Mouse (Mus musculus) left cerebral cortex, adult 9 months (tissue): ENCODE results near the gene Nlrp4f.

Source experiments
- DNase-seq, 2 experiments: peaks; one replicate each; pipeline ENCODE4 v3.0.0; 2022; ENCODE audit warnings: low spot score in 2 of 2

Nlrp4f gene

DNA sequence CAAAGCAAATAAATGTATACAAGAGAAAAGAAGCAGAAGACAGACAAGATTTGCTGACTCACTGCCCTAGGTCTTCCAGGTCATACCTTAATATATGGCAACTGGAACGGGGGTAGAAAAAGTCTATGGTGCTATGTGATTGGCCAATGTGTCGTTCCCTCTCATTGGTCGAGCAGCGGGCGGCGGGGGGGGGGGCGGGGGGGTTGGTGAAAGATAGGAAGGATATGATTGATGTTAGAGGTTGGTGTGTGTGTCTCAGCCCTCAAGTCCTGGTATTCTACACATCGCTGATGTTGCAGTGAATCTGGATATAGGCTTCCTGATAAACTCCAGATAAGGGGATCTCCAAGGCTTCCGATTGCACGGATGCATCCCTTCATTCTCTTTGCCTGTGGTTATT, at the start of gene Nlrp4f:
Gene Nlrp4f (minus strand): TSS at position 101 of the 400 bp plus-strand sequence.
- DNase-seq, result no peak

DNA sequence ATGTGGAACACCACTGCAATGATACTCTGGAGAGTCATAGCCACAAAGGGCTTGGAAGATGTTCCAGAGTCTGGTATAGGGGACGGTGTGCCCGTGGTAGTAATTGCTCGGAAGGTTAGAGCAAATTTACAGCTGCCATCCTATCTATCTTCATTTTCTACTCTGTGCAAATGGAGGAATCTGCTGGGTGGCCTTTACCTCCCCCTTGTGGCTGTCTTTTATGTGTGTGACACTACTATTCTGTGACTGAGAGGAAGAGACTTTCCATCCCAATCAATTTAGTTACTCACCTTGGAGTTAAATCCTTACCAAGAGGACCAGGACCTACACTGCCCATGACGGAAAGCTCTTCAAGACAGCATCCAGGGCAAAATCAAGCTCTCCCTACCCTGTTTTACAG, 37.5 kb upstream of the Nlrp4f start:
- no peak for DNase-seq

DNA sequence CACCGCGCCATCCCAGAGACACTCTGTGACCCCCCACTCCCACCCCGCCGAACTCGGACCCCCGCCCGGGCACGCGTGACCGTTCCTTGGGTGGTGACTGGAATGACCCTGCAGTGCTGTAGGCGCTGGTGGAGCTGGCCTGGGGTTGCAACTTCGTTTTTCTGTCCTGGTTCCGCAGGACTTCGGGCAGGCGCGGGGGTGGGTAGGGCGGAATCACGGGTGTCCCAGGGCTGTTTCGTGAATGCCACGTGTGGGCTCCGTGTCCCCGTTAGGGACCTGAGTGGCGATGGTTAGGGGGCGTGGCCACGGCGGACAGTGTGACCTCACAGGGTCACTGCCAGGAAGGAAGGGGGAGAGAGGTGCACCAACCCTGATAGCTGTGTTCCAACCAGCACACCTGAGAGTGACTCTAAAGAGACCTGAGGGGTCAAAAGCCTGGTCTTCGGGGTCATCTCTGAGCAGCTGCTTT, 36.6 kb upstream of the Nlrp4f start:
- DNase-seq, result no peak

DNA sequence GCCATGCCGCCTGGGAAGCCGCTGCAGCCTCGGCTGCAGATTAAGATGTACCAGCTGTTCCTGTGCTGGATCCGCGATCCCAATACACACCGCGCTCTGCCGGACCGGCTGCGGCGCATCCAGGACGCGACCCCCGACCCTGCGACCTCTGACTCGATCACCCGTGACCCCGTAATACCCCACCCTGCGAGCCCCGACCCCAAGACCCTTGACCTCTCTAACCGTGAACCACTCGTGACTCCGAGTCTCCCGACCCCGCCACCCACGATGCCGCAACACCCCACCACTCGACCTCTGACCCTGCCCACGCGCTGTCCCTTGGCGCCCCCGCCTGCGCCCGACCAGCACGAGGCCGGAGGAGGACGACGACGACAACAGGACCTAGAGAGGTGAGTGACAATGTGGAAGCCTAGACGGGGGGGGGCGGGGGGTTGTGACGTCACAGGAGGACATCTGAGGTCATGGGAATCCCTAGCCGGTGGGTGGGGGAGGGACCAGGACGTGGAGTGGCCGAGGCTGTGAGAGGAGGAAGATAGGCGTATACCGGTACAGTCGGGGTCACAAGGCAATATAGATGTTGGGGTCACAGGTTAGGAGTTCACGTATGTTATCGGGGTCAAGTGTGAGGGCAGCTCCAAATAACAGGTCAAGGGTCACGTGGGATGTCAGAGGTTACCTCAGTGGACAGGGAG, 36.0 kb upstream of the Nlrp4f start:
- no peak for DNase-seq

DNA sequence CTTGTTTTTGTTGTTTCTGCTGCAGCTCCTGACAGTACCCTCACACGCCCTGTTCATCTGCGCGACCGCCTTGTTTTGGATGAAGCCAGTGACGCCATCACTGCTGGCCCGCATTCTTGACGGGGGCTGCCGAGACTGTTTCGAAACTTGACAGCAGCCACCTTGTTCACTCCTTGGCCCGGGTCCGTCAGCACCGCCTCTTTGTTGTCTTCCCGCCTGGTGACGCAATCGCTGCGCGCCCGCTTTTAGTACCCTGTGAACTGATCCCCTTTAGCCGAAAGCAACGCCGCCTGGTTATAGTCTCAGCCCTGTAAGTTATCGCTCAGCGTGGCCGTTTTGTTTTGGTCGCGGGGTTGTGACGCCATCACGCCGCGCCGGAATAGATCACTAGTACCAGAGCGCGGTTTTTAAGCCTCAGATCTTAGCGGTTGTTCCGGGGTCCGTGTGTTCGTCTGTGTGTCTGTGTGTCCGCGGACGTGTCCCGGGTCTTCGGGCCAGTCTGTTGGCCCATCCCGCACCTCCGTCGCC, 35.4 kb upstream of the Nlrp4f start:
- peak; percentile 89 to 98 for DNase-seq

DNA sequence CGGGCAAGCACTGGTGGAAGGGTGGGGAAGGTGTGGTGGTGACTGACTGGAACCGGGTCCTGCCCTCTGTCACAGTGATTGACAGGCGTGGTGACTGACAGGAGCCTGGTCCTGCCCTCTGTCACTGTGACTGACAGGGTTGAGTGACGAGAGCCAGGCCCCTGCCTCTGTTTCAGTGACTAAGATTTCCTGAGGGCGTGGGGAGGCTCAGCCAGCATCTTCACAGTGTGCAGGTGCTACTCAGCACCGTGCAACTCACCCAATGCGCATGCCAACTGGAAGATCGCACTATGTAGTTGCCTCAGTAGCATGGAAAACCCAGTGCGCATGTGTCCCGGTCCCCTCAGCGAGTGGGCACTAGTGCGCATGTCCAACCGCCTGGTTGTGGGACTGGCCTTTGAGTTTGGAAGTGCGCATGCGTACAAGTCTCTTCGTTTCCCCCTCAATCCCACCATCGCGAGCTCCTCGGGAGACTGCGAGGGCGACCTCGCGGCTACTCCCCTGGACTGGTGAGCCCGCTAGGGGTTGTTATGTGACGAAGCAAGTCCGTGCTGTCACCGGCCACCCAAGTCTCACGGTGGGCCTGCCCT, 34.8 kb upstream of the Nlrp4f start:
- DNase-seq, result peak; percentile 97 to 99

DNA sequence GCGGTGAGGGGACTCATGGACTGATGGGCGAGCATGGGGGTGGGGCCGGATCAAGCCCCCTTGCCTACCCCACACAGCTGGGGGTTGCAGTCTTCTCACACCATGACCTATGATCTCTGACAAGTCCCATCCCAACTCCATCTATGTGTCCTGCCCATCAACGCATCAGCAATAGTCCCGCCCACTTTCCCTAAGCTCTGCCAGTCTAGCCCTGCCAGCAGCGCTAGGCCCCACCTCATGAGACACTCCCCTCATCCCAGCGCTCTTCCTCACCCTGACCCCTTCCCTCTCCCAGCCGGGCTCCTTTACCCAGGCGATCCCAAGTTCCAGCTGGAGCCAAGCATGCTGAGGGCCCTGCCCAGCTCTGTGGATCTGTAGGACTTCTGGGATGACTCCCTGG, 31.4 kb upstream of the Nlrp4f start:
- no peak for DNase-seq

DNA sequence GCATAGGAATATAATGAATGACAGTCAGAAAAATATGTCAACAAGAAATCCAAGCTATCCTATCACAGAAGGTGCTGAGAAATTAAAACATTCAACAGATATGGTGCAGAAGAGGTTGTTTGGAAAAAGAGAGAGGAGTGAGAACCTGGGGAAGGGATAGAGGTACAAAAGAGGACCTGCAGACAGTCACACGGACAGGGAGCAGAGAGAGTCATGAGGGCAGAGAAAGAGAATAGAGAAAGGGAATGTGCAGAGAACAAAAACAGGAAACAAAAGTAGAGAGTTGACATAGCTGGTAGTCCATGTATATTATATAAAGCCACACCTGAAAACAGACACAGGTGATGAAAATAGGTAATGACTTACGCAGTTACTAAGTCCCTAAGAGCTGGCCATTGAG, 20.9 kb upstream of the Nlrp4f start:
- no peak for DNase-seq

DNA sequence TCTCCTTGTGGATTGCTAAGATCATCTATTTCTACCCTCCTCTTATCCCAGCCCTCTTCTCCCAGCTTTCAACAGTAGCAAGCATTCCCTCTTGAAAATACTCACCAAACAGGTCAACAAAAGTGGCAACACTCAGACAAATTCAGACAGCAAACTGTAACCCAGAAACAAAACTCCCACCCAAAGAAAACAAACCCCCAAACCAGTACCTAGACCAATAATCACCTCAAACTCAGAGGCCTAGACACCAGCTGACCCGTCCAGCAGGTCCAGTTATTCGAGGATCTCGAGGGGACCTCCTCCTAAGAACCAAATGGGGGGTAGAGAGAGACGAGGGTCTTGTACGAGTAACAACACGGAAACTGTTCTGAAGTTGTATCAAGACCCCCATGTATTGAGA, 20.2 kb upstream of the Nlrp4f start:
- DNase-seq, result no peak

DNA sequence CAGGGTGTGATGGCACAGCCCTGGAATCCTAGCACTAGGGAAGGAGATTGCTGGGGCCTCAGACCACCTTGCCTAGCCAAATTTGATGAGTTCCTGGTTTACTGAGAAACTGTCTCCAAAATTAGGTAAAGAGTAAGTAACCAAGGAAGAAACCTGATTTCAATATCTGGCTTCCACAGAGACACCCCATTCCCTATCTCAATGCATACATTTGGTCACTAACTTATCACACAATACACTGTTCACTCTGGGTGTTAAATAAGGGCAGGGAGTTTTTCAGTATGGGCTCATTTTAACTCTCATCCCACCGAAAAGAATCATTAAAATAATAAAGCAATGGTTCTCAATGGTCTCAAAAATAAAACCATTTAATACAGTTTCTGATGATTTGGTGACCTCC, 5.1 kb downstream of the Nlrp4f start:
- DNase-seq, result no peak

DNA sequence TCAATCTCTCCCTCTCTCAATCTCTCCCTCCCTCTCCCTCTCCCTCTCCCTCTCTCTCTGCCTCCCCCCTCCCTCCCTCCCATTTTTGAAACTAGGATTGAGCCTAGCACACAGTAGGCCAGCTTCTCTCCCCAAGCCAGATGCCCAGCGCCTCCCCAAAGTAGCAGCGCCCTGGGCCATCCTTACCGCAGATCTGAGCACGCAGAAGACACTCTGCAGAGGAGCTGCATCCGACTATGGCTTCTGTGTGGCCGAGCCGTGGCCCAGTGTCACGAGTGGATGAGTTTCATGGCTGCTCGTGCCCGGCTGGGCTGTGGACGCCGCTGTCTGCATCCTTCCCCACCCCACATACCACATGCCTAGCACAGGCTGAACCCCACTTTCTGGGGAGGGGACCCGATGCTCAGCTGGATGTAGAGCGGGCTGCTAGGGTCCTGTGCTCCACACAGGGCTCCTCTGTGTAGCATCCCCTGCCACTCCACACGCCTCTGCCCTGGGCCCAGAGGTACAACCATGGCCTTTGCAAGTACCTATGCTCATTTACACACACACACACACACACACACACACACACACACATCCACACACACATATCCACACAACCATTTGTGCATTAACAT, 29.2 kb downstream of the Nlrp4f start:
- DNase-seq, result no peak

DNA sequence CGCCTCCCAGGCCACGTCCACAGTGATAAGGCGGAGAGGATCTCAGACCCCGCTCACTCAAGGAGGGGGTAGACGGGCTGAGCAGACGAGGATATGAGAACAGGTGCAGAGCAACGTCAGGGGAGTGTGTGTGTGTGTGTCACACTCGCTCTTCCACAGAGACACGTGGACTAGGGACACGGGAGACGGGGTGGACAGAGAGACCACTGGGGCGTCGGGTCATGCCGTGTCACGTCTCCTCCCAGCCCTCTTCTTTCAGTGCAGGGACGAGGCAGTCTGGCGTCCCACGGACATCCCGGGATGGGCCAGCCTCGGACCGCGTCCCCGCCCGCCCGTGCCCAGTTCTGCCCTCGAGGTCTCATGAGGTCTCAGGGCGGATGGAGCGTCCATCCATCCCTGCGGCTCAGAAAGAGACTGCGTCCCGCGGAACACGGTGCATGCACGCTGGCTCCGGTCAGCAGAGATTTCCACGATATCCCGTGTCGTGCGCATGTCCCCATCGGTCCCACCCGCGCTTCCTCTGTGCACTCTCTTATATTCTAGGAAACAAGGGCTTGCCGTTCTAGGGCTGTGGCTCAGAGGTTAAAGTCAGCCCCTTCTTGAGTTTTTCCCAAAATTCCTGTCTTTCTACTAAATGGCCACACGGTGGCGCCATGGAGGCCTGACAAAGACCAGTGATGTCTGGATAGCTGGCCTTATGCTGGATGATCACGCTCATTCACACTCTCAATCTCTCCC, 29.9 kb downstream of the Nlrp4f start:
- peak in 1 of 2 experiments; percentile 3 for DNase-seq

DNA sequence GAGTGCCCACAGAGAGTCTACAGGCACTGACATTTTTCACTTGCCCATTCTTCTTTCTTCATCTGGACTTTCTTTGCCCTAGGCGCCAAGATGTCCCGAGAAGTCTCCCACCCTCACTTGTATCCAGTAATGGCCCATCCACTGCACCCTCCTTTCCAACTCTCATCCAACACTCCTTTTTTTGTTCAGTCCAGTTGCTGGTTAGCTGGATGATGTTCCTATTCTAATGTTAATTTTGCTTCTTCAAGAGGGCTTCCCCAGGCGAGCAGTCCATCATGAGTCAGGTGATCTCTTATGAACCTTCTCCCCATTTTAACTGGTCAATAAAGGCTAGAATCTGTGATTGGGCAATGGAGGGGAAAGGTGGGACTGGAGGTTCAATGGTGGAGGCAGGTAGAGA, 31.7 kb downstream of the Nlrp4f start:
- DNase-seq, result no peak

DNA sequence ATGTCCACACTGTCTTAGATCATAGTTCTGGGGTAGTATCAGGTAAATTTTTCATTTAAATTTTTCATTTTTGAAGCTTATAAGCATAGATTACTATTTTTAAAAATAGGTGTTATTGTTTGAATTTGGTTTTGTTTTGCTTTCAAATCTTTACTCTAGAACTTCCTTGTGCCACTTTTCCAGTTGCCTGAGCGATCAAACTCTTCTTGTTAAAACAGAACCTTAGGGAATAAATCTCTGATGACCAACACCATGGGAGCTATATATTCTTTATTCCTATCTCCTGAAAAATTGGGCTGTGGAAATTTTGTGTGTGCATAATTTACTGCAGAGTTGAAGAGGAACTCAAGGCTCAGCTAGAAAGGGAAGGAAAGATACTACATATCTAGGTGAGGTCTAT, 55.8 kb downstream of the Nlrp4f start, which contains the start of gene Olfr466:
Gene Olfr466 (plus strand): TSS at position 301 of the 400 bp plus-strand sequence.
- no peak for DNase-seq

DNA sequence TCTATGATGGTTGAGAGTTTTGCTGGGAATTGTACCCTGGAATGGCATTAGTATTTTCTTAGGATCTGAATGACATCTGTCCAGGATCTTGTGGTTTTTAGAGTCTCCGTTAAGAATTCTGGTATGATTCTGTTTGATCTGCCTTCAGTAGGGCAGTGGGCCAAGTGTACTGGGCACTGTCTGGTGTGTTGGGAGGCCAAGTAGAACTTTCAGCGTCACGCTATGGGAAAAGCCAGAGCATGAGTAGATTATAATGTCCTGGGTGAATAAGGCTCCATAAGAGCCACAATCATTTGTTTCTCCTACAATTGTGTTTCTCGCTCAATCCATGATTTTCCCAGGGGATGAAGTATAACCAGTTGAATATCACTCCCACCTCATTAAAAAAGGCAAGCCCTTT, 68.0 kb downstream of the Nlrp4f start, which contains the start of gene Olfr465-ps1:
Gene Olfr465-ps1 (plus strand): TSS at position 301 of the 400 bp plus-strand sequence.
- DNase-seq, result no peak
